Mouse (Mus musculus) thymus, postnatal 4 days (tissue): ENCODE results near the gene Smarcc2.
"Not testable (repeated sequence)": the region's sequence is repeated elsewhere in the genome, so short reads cannot be mapped to it uniquely, and the experiment has no call there.

ENCODE experiments used
- DNase-seq: peaks from one replicate; pipeline ENCODE4 v3.0.0; 2021

The Smarcc2 gene

DNA sequence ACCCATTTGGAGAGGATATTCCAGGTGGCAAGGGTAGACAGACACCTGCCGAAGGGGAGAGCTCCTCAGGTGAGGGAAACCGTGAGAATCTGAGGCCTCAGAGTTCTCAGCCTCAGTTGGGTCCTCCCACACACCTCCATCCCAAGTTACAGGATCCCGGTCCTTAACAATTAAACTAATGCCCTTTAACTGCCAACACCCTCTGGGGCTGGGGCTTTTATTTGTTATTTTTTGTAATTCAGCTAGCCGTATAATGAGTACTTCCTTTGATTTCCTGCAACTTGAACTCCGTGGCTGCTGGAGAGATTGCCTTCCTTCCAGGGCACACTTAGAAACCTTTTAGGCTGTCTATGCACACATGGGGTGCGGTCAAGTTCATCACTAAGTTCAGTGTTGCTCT lies 14.7 kb upstream of the Smarcc2 start:
- no peak for DNase-seq

- no peak for DNase-seq
Measured at GRCm38 (mm10) chr10:128445407-128445806, 13.6 kb upstream of the Smarcc2 start.

DNA sequence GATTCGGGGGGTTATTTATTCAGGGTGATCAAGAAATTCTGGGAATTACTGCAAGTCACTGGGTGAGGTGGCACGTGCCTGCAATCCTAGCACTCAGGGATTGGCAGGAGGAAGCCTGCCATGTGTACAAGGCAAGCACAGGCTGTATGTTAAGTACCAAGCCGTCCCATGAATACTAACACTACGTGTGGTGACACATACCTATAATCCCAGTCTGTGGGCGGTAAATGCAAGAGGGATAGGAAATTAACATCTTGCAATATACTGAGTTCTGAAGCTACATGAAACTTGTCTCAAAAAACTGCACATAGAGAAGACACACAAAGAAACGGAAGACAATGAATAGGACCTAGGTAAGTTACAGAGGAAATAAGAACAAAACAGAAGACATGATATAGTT lies 8.0 kb upstream of the Smarcc2 start:
- no peak for DNase-seq

GRCm38 (mm10) chr10:128454471-128454870 lies 4.6 kb upstream of the Smarcc2 start:
- no peak for DNase-seq

DNA sequence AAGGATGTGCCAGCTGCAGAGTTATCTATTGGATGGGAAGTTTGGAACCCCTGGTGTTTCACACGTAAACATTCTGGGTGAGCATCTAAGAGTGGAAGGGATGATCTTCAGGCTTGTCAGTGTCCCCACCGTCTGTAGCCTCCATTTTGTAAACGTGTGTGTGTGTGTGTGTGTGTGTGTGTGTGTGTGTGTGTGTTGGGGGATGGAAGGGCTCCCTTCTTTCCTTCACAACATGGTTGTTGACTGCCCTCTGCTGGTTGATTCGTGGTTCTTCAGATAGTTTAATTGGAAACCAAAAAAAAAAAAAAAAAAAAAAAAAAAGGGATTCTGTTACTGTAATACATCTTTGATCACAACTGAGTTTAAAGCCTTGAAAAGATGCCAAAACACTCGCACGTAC lies 3.8 kb upstream of the Smarcc2 start:
- DNase-seq: peak; percentile 76

GRCm38 (mm10) chr10:128457676-128458075 lies 1.4 kb upstream of the Smarcc2 start:
- no peak for DNase-seq

GRCm38 (mm10) chr10:128458348-128458718 lies 715 bp upstream of the Smarcc2 start:
- DNase-seq: peak; percentile 94

DNA sequence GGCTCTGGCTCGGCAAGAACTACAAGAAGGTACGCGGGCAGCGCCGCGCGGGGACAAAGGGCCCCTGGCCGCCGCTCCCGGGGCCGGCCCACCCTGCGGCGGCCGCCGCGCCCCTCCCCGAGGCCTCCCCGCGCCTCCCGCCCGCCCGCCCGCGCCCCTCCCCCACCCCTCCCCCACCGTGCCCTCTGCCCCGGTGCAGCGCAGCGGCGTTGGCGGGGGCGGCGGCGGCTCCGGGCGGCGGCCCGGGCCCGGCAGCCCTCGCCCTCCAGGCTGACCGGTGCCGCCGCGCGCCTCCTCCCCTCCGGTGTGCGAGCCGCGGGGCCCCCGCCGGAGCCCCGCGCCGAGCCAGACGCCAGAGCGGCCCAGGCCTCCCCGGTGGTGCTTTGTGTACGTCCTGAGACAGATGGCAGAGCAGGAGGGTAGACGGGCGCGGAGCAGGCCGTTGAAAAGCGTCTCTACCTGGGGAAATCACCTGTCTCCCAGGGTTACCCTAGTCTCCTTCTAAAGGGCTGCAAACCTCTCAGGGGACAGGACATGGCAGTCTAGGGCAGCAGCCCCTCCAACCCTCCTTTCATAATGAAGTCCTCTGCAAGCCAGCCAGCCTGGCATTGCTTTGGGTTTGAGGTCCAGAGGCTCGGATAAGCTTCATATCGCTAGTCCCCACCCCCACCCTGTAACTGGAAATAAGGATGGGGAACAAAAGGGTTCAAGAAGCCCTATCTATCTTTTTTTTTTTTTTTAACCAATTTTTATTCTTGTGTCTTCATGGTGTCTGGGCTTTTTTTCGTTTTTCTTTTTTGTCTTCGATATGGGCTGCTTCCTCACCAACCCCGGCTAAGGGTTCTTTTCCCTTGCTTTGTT lies 591 bp downstream of the Smarcc2 start:
- DNase-seq: peak; percentile 69

DNA sequence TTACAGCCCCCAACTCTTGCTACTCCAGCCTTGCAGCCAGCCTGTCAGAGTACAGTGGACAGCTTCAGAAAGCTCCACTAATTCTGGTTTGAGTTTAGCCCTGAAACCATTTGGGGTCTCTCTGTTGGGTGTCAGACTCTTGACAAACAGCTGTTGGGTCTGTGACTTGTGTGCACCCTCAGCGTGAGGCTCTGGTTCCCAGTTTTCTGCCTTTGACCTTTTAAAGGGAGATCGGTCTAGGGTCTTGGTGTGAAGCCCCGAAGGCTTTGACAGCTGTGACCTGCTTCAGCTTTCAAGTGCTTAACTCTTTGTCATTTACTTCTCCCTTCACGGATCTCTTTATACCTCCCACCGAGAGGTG lies 1.2 kb downstream of the Smarcc2 start:
- no peak for DNase-seq

DNA sequence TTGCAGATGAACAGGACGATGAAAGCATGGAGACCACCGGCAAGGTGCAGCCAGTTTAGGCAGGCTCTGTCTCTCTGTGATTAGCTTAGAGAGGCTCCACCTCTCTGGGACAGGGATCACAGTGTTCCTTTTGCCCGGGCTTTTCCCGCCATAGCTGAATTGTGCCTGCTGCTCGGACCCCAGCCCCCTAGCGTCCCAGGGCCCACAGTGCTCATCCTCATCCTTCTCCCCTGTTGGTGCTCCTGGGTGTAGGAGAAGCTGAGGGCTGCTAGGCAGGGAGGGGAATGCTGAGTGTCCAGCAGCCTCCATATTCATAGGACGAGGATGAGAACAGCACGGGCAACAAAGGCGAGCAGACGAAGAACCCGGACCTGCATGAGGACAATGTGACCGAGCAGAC lies 15.3 kb downstream of the Smarcc2 start:
- no peak for DNase-seq

GRCm38 (mm10) chr10:128486370-128486769 lies 27.3 kb downstream of the Smarcc2 start:
- no peak for DNase-seq

DNA sequence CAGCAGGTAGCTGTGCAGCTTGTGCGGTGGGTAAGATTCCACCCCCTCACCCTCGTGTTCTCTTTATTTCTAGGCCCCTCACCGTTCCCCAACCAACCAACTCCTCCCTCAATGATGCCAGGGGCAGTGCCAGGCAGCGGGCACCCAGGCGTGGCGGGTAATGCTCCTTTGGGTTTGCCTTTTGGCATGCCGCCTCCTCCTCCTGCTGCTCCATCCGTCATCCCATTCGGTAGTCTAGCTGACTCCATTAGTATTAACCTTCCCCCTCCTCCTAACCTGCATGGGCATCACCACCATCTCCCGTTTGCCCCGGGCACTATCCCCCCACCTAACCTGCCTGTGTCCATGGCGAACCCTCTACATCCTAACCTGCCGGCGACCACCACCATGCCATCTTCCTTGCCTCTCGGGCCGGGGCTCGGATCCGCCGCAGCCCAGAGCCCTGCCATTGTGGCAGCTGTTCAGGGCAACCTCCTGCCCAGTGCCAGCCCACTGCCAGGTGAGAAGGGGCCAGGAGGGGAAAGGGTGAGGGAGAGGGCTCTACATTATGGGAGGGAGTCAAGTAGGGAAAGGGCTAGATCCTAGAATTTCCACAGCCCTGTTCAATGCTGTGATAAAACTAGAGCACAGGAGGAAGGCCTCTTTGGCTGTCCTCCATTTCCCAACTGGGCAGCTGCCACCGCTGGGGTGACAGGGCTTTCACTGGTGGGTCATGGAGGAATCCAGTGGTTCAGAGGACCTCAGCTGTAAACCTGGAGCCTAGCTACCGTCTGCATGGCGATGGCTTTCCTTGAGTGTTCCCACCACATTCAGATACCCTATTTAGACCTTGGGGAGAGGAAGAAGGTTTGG lies 29.0 kb downstream of the Smarcc2 start:
- DNase-seq: no peak

DNA sequence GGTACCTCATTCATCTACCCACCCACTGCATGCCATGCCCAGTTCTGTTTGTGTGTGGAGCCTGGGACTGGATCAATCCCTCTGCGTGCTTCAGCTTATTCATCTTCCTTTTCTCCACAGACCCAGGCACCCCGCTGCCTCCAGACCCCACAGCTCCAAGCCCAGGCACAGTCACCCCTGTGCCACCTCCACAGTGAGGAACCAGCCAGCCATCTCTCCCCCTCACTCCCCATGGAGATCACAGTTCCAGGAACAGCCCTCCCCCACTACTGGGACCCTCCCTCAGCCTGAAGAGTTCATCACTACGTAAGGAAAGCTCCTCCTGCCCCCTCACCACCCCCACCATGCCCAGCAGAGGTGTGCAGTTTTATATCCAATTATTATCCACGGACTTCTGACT lies 29.7 kb downstream of the Smarcc2 start:
- DNase-seq: no peak

DNA sequence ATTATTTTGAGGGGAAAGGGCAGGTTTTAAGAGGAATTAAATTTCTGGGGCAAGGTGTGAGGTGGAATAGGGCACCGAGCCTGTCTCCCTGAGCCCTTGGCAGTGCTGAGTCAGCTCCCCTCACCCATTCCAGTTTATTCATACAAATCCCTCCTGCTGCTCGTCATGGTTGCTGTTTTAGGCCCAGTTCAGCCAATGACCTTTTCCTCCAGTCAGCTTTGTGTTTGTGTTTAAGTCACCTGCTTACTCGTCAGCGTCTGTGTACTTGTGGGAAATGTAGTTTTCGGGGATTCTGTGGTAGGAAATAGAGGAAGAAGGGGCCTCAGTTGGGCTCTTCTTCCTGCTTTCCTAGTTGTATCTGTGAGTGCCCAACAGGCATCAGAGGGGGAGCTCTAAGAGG lies 30.3 kb downstream of the Smarcc2 start:
- no peak for DNase-seq

- no peak for DNase-seq
Measured at GRCm38 (mm10) chr10:128489785-128490184, 30.7 kb downstream of the Smarcc2 start.

DNA sequence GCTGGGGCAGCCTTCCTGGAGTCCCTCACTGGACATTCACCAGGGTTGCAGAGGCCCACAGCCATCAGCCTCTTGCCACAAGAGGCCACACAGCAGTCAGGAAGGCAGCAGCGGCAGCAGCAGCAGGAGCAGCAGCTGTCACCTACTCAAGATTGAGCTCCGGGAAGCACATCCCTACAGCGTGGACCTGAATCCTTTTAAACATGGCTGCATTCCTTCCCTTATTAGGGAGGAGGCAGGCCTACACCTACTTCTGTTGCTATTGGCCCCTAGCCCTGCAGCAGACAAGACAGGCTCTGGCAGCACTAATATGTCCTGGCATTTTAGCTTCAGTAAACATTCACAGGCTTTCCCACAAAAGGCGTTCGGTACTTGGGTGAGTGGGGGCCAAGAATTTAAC lies 31.2 kb downstream of the Smarcc2 start:
- DNase-seq: no peak

- no peak for DNase-seq
Measured at GRCm38 (mm10) chr10:128490912-128491311, 31.9 kb downstream of the Smarcc2 start.

- DNase-seq: no peak
Measured at GRCm38 (mm10) chr10:128491495-128491894, 32.4 kb downstream of the Smarcc2 start.

DNA sequence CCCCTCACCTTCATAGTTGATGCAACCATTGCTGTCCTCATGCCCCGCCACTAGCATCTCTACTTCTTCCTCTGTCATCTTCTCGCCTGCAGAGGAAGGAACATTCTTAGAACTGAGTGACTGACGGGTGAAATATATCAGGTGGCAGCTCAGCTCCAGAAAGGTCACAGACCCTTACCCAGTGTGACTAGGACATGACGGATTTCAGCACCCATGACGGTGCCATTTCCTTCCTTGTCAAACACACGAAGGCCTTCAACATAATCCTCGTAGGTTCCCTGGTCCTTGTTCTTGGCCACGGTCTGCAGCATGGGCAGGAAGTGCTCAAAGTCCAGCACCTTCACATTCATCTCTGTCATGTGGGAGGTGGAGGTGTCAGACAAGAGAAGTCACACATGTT lies 33.0 kb downstream of the Smarcc2 start:
- not testable (repeated sequence) for DNase-seq

DNA sequence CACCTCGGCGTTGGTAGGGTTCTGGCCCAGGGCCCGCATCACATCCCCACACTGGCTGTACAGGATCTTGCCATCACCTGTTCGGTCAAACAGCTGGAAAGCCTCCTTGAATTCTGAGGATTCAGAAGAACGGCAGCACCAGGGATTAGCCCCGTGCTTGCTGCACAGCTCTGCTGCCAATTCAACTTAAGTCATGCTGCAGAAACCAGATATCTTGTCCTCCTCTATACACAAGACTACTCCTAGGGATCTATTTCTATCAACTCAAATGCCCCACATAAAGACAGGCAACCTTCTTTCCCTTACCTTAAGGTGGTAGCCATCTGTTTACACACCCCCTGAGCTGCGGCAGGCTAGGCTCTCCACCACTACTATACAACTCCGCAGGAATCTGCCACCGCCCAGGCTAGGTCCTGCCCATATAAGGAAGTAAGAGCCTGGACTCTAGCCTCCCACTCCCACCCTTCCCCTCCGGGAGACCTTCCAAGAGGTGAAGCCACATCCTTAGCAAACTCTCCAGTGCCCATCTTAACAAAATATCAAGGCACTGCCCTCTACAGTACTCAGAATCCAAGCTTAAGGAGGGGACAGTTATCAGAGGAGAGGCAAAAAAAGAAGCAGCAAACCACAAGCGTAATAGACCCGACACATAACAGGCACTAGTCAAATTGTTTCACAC lies 33.7 kb downstream of the Smarcc2 start:
- DNase-seq: peak; percentile 51

- DNase-seq: no peak
Measured at GRCm38 (mm10) chr10:128493319-128493694, 34.3 kb downstream of the Smarcc2 start.

DNA sequence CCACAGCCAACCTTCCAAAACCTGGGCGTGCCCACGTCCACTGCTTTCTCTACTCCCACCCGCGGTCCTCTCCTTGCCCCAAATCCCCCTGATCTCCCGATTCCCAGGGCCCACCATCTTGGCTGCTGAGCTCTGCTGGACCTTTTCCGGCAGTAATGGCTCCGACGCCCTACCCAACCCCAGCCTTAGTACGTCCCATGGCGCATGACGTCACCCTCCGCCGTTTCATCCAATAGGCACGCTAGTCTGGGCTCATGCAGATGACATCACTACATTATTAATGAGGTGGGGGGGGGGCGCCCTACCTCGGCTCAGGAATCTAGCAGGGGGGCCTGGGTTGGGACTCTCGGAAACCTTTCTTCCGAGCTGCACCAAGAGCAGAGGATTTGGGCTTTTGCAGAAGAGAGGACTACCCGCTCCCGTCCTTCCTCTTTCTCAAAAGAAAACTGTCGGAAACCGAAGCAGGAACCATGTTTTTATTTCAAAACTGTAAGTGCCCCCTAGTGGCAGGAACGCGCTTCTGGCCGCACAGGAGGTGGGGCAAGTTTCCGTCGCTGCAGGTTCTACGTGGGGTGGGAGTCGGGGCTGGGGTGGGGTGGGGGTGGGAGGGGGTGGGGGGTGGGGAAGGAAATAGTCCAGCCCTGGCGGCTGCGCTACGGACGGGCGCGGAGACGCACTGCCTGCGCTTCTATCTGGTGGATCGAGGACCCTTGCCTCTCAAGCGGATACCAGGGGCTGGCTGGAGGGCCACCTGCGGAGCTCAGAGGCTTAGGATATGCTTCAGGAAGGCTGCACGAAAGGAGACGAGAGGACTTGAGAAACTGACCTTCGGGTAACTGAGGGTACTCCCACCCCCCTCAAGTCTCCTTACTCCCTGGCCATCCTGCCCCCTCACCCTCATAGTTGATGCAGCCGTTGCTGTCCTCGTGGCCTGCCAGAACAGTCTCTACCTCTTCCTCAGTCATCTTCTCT lies 34.9 kb downstream of the Smarcc2 start, which contains the start of gene Myl6:
Gene Myl6, minus strand, starts transcription at position 451 of the 972 bp plus-strand sequence.
- peak; percentile 98 for DNase-seq
